In genomic region chr17:32350382-32350983, GRCm38 (mm10) we compare ENCODE assay signal across 8 mouse cellular contexts. TPM values are rescaled to one million over a fixed set of nuclear protein-coding genes. Genes with fewer than 3 reads are reported as not detected.
A peak's percentile ranks its signal among the peaks of the same experiment; 100 is the strongest.
DNase-seq lines count a peak whose midpoint lies in the region; ATAC-seq lines count a peak whose summit lies in the region.

Akap8l (minus strand) TSS chr17:32350607.

- ATAC-seq in erythroblast, adult 5-6 weeks (replicated peaks; ENCODE audit: low FRiP score, poor library complexity, severe bottlenecking): peak; percentile 92
- ATAC-seq in kidney, embryonic 15.5 days (replicated peaks; ENCODE audit: low FRiP score): peak; percentile 98
- ATAC-seq in monocyte, adult 5-6 weeks (replicated peaks; ENCODE audit: insufficient number of reproducible peaks, low FRiP score, low TSS enrichment, poor library complexity, severe bottlenecking): peak; percentile 97

- WGBS in heart, embryonic 10.5 days: under 1% methylated on average over 37 of the region's 37 CpGs
- WGBS in kidney, embryonic 15.5 days: under 1% methylated on average over 37 of the region's 37 CpGs

- peak within 1 kb of the TSS; percentile 90 for H3K27ac ChIP-seq in heart, embryonic 10.5 days
- H3K27ac ChIP-seq in kidney, embryonic 15.5 days: peak within 1 kb of the TSS; percentile 86

- H3K4me2 ChIP-seq in kidney, embryonic 15.5 days: peak within 1 kb of the TSS; percentile 66

- H3K4me1 ChIP-seq in heart, embryonic 10.5 days: peaks cover 27% of the 10 kb centered on the region
- H3K4me1 ChIP-seq in kidney, embryonic 15.5 days: peaks cover 19% of the 10 kb centered on the region

- H3K27me3 ChIP-seq in heart, embryonic 10.5 days (ENCODE audit: insufficient read depth, poor library complexity, severe bottlenecking): no peaks in the 10 kb centered on the region
- H3K27me3 ChIP-seq in kidney, embryonic 15.5 days: no peaks in the 10 kb centered on the region

- peak within 1 kb of the TSS; percentile 78 for H3K9ac ChIP-seq in kidney, embryonic 15.5 days

- H3K4me3 ChIP-seq in heart, embryonic 10.5 days: peak within 1 kb of the TSS; percentile 93
- H3K4me3 ChIP-seq in kidney, embryonic 15.5 days (replicated peaks): peak within 1 kb of the TSS; percentile 79

- H3K9me3 ChIP-seq in heart, embryonic 10.5 days: no peaks in the 10 kb centered on the region
- no peaks in the 10 kb centered on the region for H3K9me3 ChIP-seq in kidney, embryonic 15.5 days (replicated peaks)

- peaks cover 21% of the 10 kb centered on the region for H3K36me3 ChIP-seq in heart, embryonic 10.5 days
- H3K36me3 ChIP-seq in kidney, embryonic 15.5 days: peaks cover 26% of the 10 kb centered on the region

- DNase-seq in B cell, adult 2 months: peak; percentile 92 to 95
- DNase-seq in brain, adult 2 months (ENCODE audit: low read depth, low spot score): peak; percentile 100
- peak; percentile 98 for DNase-seq in heart, embryonic 10.5 days (ENCODE audit: low spot score)
- DNase-seq in liver: peak; percentile 95
- peak; percentile 94 for DNase-seq in spleen, postnatal 4 days (ENCODE audit: low spot score in 2 of 2)

RNA-seq across cellular contexts. Expression of gene Akap8l, which starts in this region (rescaled TPM):
- total RNA-seq in erythroblast, adult 5-6 weeks (2015; ENCODE audit: low replicate concordance): 64.6 and 80.7 TPM in 2 replicates
- total RNA-seq in erythroblast, adult 5-6 weeks (2017; ENCODE audit: low replicate concordance): 104 and 150 TPM in 2 replicates
- polyA plus RNA-seq in heart, embryonic 10.5 days (2016; fragmentation: Nextera tagmentation; extraction: Ambion mirVana): 84.7 and 88.6 TPM in 2 replicates
- 109 and 128 TPM in 2 replicates for polyA plus RNA-seq in kidney, embryonic 15.5 days (2015; fragmentation: Nextera tagmentation; extraction: Ambion mirVana)
- total RNA-seq in monocyte, adult 5-6 weeks (2017): 111 to 195 TPM (median 157 TPM) in 3 replicates

Comparison
In these comparisons a context has a peak if more than half of its experiments do, and no peak if none do; other contexts are left out.
1. Peak in every context shown above with its lines: DNase-seq, ATAC-seq, H3K4me3 ChIP-seq and H3K27ac ChIP-seq.